Mouse (Mus musculus) E14TG2a.4 (cell line): ENCODE results near the gene Dusp1.

ENCODE experiments used
- CTCF ChIP-seq: conservative IDR thresholded peaks from 2 replicates; pipeline ENCODE4 v1.5.1; 2014; ENCODE audit warnings: low read length
- NANOG ChIP-seq: IDR thresholded peaks from 2 replicates; pipeline ENCODE4 v1.6.1; 2014; ENCODE audit warnings: borderline replicate concordance, low read length, mixed read lengths

DNA sequence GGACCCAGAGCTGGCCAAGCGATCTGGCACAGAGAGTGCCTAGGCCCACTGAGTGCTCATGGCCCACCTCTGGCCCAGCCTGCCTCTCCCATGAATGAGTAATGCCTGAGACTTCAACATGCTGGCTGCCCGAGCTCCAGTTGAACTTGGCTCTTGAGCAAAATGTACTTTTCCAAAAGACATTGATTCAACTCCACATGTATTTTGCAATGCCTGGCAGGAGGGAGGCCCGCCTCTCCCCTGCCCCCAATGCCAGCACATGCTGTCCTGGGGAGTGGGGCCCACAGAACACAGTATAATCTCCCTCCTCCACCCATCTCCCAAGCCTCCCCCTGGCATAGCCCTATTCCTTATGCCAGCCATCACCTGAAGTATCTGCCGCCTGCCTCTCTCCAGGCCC lies 30.6 kb upstream of the Dusp1 start:
- TF ChIP-seq CTCF, result no peak
- no peak for TF ChIP-seq NANOG
